Mouse (Mus musculus): Measurements from ENCODE around the gene Gatad2a. TPM values are rescaled to one million over a fixed set of nuclear protein-coding genes. Genes with fewer than 3 reads are reported as not detected.

Gatad2a gene
- 18.1 TPM for polyA plus RNA-seq (2014; fragmentation: Illumina TruSeq; extraction: RNeasy Lipid Tissue Mini Kit (QIAGEN cat#74804); ENCODE audit: low read depth, low replicate concordance)

DNA sequence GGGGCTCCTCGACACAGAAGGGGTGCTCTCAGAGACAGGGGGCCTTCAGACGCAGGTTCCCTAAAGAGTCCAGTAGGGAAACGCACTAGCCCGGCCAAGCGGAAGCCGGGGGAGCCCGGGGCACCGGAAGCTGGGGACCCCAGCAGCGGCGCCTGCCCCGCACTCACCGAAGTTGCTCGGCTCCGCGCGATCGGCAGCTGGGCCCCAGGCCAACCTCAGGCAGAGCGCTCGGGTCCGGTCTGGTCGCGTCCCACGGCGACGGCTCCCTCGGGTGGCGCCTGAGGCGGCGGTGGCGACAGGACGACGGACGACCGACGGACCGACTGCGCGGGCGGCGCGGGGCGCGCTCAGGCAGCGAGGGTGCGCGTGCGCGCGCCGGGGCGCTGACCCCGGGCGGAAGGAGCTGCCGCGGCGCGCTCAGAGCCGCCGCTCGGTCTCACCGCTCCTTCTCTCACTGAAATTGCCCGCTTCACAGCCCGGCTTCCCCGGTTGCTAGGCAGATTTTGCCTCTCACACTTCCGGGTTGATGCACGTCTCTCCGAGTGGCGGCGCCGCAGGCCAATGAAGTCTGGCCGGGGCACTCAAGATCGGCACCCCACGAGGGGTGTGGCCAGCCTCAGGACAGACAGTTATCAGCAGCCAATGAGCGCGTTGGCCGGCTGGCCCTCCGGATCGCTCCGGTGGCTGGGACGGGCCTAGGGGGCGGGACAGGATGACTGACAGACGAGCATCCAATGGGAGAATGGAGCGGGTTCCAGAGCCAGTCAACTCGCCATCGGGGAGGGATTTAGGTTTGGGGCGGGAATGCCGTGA, at the start of gene Gatad2a:
Gatad2a (minus strand) TSS at position 609 of the 813 bp plus-strand sequence.

DNA sequence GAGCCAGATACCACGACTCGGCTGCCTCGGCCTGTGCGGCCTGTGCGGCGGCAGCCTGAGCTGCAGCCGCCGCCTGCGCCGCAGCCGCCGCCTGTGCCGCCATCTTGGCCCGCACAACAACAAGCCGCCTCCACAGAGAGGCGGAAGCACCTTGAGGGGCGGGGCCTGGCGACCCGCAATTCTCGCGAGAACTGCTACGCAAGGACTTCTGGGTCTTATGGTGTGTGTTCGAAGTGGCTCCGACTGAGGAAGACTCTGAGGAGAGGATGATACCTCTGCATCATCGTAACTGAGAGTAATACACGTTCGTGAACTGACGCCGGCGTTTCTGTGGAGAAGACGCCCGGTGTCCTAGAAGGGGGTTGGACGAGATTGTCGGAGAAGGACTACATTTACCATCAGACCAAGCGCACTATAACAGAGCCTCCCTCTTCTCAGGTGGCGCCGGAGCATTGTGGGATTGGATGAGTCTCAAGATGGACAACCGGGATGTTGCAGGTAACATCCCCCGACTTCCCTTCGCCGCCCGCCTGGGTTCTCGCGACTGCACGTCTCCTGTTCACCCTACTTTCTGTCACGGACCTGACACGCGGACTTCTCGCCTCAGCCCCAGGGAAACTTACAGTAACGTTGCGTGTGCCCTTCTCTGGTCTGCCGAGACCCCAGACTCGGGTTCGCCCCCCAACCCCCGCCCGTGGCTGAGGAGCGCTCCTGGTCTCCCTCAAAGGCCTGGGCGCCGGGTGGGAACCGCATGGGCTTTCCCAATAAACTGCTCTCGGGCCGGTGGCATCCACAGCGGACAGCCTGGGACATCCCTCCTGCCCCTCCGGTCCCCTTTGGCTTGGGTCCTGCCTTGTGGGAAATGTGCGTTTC, 46.6 kb upstream of the Gatad2a start, which contains the start of the genes Mau2 and Sugp1:
Mau2 (minus strand) TSS at position 152 of the 873 bp plus-strand sequence.
Sugp1 (plus strand) TSS at position 231 of the 873 bp plus-strand sequence.

DNA sequence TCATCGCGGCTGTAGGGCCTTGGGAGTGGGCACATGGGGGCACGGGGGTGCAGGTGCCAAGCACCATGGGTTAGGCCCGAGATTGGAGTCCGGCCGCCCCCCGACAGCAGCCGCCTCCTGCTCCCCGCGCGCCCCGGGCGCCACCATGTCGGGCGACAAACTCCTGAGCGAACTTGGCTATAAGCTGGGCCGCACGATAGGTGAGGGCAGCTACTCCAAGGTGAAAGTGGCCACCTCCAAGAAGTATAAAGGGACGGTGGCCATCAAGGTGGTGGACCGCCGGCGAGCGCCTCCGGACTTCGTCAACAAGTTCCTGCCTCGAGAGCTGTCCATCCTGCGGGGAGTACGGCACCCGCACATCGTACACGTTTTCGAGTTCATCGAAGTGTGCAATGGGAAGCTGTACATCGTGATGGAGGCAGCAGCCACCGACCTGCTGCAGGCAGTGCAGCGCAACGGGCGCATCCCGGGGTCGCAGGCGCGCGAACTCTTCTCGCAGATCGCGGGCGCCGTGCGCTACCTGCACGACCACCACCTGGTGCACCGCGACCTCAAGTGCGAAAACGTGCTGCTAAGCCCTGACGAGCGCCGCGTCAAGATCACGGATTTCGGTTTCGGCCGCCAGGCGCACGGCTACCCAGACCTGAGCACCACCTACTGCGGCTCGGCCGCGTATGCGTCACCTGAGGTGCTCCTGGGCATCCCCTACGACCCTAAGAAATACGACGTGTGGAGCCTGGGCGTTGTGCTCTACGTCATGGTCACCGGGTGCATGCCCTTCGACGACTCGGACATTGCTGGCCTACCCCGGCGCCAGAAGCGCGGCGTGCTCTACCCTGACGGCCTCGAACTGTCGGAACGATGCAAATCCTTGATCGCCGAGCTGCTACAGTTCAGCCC, 93.8 kb downstream of the Gatad2a start, which contains the start of the genes Tssk6, Ndufa13 and Yjefn3:
Tssk6 (plus strand) TSS at position 22 of the 900 bp plus-strand sequence.
Ndufa13 (minus strand) TSS at position 396 of the 900 bp plus-strand sequence.
Yjefn3 (minus strand) TSS at position 550 of the 900 bp plus-strand sequence.

GRCm38 (mm10) chr8:69887289-69888243, 108.6 kb downstream of the Gatad2a start, which contains the start of gene Cilp2:
Gene Cilp2, minus strand, starts transcription at chr8:69887687.

Other genes starting within 250 kb of the Gatad2a start
- gene Zfp963, start 246.4 kb downstream of the Gatad2a start, polyA plus RNA-seq (2014; fragmentation: Illumina TruSeq; extraction: RNeasy Lipid Tissue Mini Kit (QIAGEN cat#74804); ENCODE audit: low read depth, low replicate concordance), result 4.2 TPM
- not detected for gene Gm20422, start 221.5 kb downstream of the Gatad2a start, polyA plus RNA-seq (2014; fragmentation: Illumina TruSeq; extraction: RNeasy Lipid Tissue Mini Kit (QIAGEN cat#74804); ENCODE audit: low read depth, low replicate concordance)
- 13.5 TPM for gene Atp13a1, start 205.2 kb downstream of the Gatad2a start, polyA plus RNA-seq (2014; fragmentation: Illumina TruSeq; extraction: RNeasy Lipid Tissue Mini Kit (QIAGEN cat#74804); ENCODE audit: low read depth, low replicate concordance)
- gene Zfp866, start 205.2 kb downstream of the Gatad2a start, polyA plus RNA-seq (2014; fragmentation: Illumina TruSeq; extraction: RNeasy Lipid Tissue Mini Kit (QIAGEN cat#74804); ENCODE audit: low read depth, low replicate concordance), result 17.2 TPM
- 4.4 TPM for gene Gmip, start 187.7 kb downstream of the Gatad2a start, polyA plus RNA-seq (2014; fragmentation: Illumina TruSeq; extraction: RNeasy Lipid Tissue Mini Kit (QIAGEN cat#74804); ENCODE audit: low read depth, low replicate concordance)
- gene Lpar2, start 174.0 kb downstream of the Gatad2a start, polyA plus RNA-seq (2014; fragmentation: Illumina TruSeq; extraction: RNeasy Lipid Tissue Mini Kit (QIAGEN cat#74804); ENCODE audit: low read depth, low replicate concordance), result 0.18 TPM
- not detected for gene Pbx4, start 163.9 kb downstream of the Gatad2a start, polyA plus RNA-seq (2014; fragmentation: Illumina TruSeq; extraction: RNeasy Lipid Tissue Mini Kit (QIAGEN cat#74804); ENCODE audit: low read depth, low replicate concordance)
- gene Cilp2, start 108.7 kb downstream of the Gatad2a start, polyA plus RNA-seq (2014; fragmentation: Illumina TruSeq; extraction: RNeasy Lipid Tissue Mini Kit (QIAGEN cat#74804); ENCODE audit: low read depth, low replicate concordance), result 6.1 TPM
- not detected for gene Tssk6, start 94.2 kb downstream of the Gatad2a start, polyA plus RNA-seq (2014; fragmentation: Illumina TruSeq; extraction: RNeasy Lipid Tissue Mini Kit (QIAGEN cat#74804); ENCODE audit: low read depth, low replicate concordance)
- 607 TPM for gene Ndufa13, start 93.8 kb downstream of the Gatad2a start, polyA plus RNA-seq (2014; fragmentation: Illumina TruSeq; extraction: RNeasy Lipid Tissue Mini Kit (QIAGEN cat#74804); ENCODE audit: low read depth, low replicate concordance)
- gene Yjefn3, start 93.7 kb downstream of the Gatad2a start, polyA plus RNA-seq (2014; fragmentation: Illumina TruSeq; extraction: RNeasy Lipid Tissue Mini Kit (QIAGEN cat#74804); ENCODE audit: low read depth, low replicate concordance), result 10.9 TPM
- gene Mau2, start 46.4 kb upstream of the Gatad2a start, polyA plus RNA-seq (2014; fragmentation: Illumina TruSeq; extraction: RNeasy Lipid Tissue Mini Kit (QIAGEN cat#74804); ENCODE audit: low read depth, low replicate concordance), result 24.1 TPM
- 22.7 TPM for gene Sugp1, start 46.4 kb upstream of the Gatad2a start, polyA plus RNA-seq (2014; fragmentation: Illumina TruSeq; extraction: RNeasy Lipid Tissue Mini Kit (QIAGEN cat#74804); ENCODE audit: low read depth, low replicate concordance)
- gene Tm6sf2, start 76.5 kb upstream of the Gatad2a start, polyA plus RNA-seq (2014; fragmentation: Illumina TruSeq; extraction: RNeasy Lipid Tissue Mini Kit (QIAGEN cat#74804); ENCODE audit: low read depth, low replicate concordance), result 1.7 TPM
- gene Hapln4, start 87.1 kb upstream of the Gatad2a start, polyA plus RNA-seq (2014; fragmentation: Illumina TruSeq; extraction: RNeasy Lipid Tissue Mini Kit (QIAGEN cat#74804); ENCODE audit: low read depth, low replicate concordance), result not detected
- gene Ncan, start 124.5 kb upstream of the Gatad2a start, polyA plus RNA-seq (2014; fragmentation: Illumina TruSeq; extraction: RNeasy Lipid Tissue Mini Kit (QIAGEN cat#74804); ENCODE audit: low read depth, low replicate concordance), result not detected
- 9.2 TPM for gene Nr2c2ap, start 134.9 kb upstream of the Gatad2a start, polyA plus RNA-seq (2014; fragmentation: Illumina TruSeq; extraction: RNeasy Lipid Tissue Mini Kit (QIAGEN cat#74804); ENCODE audit: low read depth, low replicate concordance)
- 25.8 TPM for gene Rfxank, start 142.8 kb upstream of the Gatad2a start, polyA plus RNA-seq (2014; fragmentation: Illumina TruSeq; extraction: RNeasy Lipid Tissue Mini Kit (QIAGEN cat#74804); ENCODE audit: low read depth, low replicate concordance)
- gene Borcs8, start 143.1 kb upstream of the Gatad2a start, polyA plus RNA-seq (2014; fragmentation: Illumina TruSeq; extraction: RNeasy Lipid Tissue Mini Kit (QIAGEN cat#74804); ENCODE audit: low read depth, low replicate concordance), result 32.6 TPM
- gene Mef2b, start 143.3 kb upstream of the Gatad2a start, polyA plus RNA-seq (2014; fragmentation: Illumina TruSeq; extraction: RNeasy Lipid Tissue Mini Kit (QIAGEN cat#74804); ENCODE audit: low read depth, low replicate concordance), result not detected
- 82.1 TPM for gene Tmem161a, start 176.0 kb upstream of the Gatad2a start, polyA plus RNA-seq (2014; fragmentation: Illumina TruSeq; extraction: RNeasy Lipid Tissue Mini Kit (QIAGEN cat#74804); ENCODE audit: low read depth, low replicate concordance)
- 59.6 TPM for gene Slc25a42, start 215.9 kb upstream of the Gatad2a start, polyA plus RNA-seq (2014; fragmentation: Illumina TruSeq; extraction: RNeasy Lipid Tissue Mini Kit (QIAGEN cat#74804); ENCODE audit: low read depth, low replicate concordance)
- gene Sugp2, start 237.8 kb upstream of the Gatad2a start, polyA plus RNA-seq (2014; fragmentation: Illumina TruSeq; extraction: RNeasy Lipid Tissue Mini Kit (QIAGEN cat#74804); ENCODE audit: low read depth, low replicate concordance), result 26.3 TPM
- gene Armc6, start 238.1 kb upstream of the Gatad2a start, polyA plus RNA-seq (2014; fragmentation: Illumina TruSeq; extraction: RNeasy Lipid Tissue Mini Kit (QIAGEN cat#74804); ENCODE audit: low read depth, low replicate concordance), result 8.0 TPM